In genomic region chr10:69796421-69796886, GRCm38 (mm10) we compare ENCODE assay signal across 9 mouse cellular contexts.
A peak's percentile ranks its signal among the peaks of the same experiment; 100 is the strongest.
DNase-seq lines count a peak whose midpoint lies in the region; ATAC-seq lines count a peak whose summit lies in the region.
"Had no signal": no experiment of that assay in that cellular context is flagged by ENCODE, and none has a peak within 500 bp of the region (broad histone marks: within the 10 kb centered on the region; RNA-seq: fewer than 3 reads in every experiment).

No protein-coding gene starts in this region.

- H3K4me2 ChIP-seq in heart, embryonic 15.5 days = no peak overlapping the region
- H3K4me2 ChIP-seq in neural tube, embryonic 13.5 days = no peak overlapping the region

- no peaks in the 10 kb centered on the region for H3K9me3 ChIP-seq in heart, embryonic 15.5 days (replicated peaks)
- no peaks in the 10 kb centered on the region for H3K9me3 ChIP-seq in neural tube, embryonic 13.5 days

- 30% methylated on average over 8 of the region's 8 CpGs for WGBS in heart, embryonic 15.5 days
- 65% methylated on average over 8 of the region's 8 CpGs for WGBS in neural tube, embryonic 13.5 days

- DNase-seq in heart, adult 8-10 months (ENCODE audit: low spot score) = no peak
- DNase-seq in neural tube, embryonic 10.5 days (ENCODE audit: extremely low spot score, low spot score) = no peak
- peak; percentile 83 for DNase-seq in cerebellum, adult 9-11 months
- no peak for DNase-seq in layer of hippocampus, adult 8-10 months (ENCODE audit: low spot score in 2 of 2)

- no peak overlapping the region for H3K4me3 ChIP-seq in heart, embryonic 15.5 days
- no peak overlapping the region for H3K4me3 ChIP-seq in neural tube, embryonic 13.5 days

- H3K9ac ChIP-seq in heart, embryonic 15.5 days = no peak overlapping the region
- H3K9ac ChIP-seq in neural tube, embryonic 13.5 days = no peak overlapping the region

- no peaks in the 10 kb centered on the region for H3K27me3 ChIP-seq in heart, embryonic 15.5 days
- H3K27me3 ChIP-seq in neural tube, embryonic 13.5 days = no peaks in the 10 kb centered on the region

- ATAC-seq in heart, embryonic 15.5 days (replicated peaks; ENCODE audit: insufficient number of reproducible peaks, insufficient read depth, low FRiP score, low read depth) = no peak
- no peak for ATAC-seq in neural tube, embryonic 13.5 days (ENCODE audit: low read depth)
- ATAC-seq in megakaryocyte-erythroid progenitor cell, adult 5-6 weeks (replicated peaks; ENCODE audit: low FRiP score, low TSS enrichment, poor library complexity, severe bottlenecking) = peak; percentile 38
- ATAC-seq in erythroblast, adult 5-6 weeks (replicated peaks; ENCODE audit: low FRiP score, poor library complexity, severe bottlenecking) = no peak

- no peaks in the 10 kb centered on the region for H3K36me3 ChIP-seq in heart, embryonic 15.5 days
- no peaks in the 10 kb centered on the region for H3K36me3 ChIP-seq in neural tube, embryonic 13.5 days
- H3K36me3 ChIP-seq: G1E had no signal

- peaks cover 32% of the 10 kb centered on the region for H3K4me1 ChIP-seq in heart, embryonic 15.5 days (replicated peaks)
- peaks cover 41% of the 10 kb centered on the region for H3K4me1 ChIP-seq in neural tube, embryonic 13.5 days (replicated peaks)

- H3K27ac ChIP-seq in heart, embryonic 15.5 days = 0 out of 2 replicates have a peak overlapping the region, but pooled peaks have one; percentile 2
- H3K27ac ChIP-seq in neural tube, embryonic 13.5 days (replicated peaks) = peak overlapping the region; percentile 64
